Mouse (Mus musculus) embryonic facial prominence, embryonic 11.5 days (tissue): Measurements from ENCODE around the gene Pxn. TPM values are rescaled to one million over a fixed set of nuclear protein-coding genes. Genes with fewer than 3 reads are reported as not detected.

Experiments
- ATAC-seq: fragments of 200-750 bp; cut with Nextera tagmentation; replicated peaks from 2 replicates; pipeline ENCODE4 v1.8.0; 2017; ENCODE audit warnings: low read depth; ENCODE audit not compliant: insufficient number of reproducible peaks, low FRiP score, low TSS enrichment
- DNase-seq: peaks from one replicate; pipeline ENCODE4 v3.0.0-alpha.2; 2015; ENCODE audit warnings: low spot score
- H3K27ac ChIP-seq: fragments of 300-500 bp; sonication (generic); replicated peaks from 2 replicates; pipeline ENCODE4 v1.5.1; 2014; ENCODE audit warnings: mild to moderate bottlenecking, low read depth, low read length, control low read depth
- H3K27me3 ChIP-seq: fragments of 300-500 bp; sonication (generic); 2 replicates; pipeline ENCODE4 v1.6.1; 2014; ENCODE audit warnings: mild to moderate bottlenecking, low read length, moderate library complexity, mixed read lengths; ENCODE audit not compliant: control insufficient read depth, insufficient read depth
- H3K36me3 ChIP-seq: fragments of 300-500 bp; sonication (generic); replicated peaks from 2 replicates; pipeline ENCODE4 v1.6.1; 2014; ENCODE audit warnings: low read depth, mild to moderate bottlenecking, low read length, moderate library complexity, mixed read lengths; ENCODE audit not compliant: control insufficient read depth, insufficient read depth
- H3K4me1 ChIP-seq: fragments of 300-500 bp; sonication (generic); 2 replicates; pipeline ENCODE4 v1.6.1; 2014; ENCODE audit warnings: low read length, mixed read lengths; ENCODE audit not compliant: control insufficient read depth, insufficient read depth
- H3K4me2 ChIP-seq: fragments of 300-500 bp; sonication (generic); 2 replicates; pipeline ENCODE4 v1.6.1; 2014; ENCODE audit warnings: low read depth, mild to moderate bottlenecking, control low read depth, low read length, moderate library complexity
- H3K4me3 ChIP-seq: fragments of 300-500 bp; sonication (generic); 2 replicates; pipeline ENCODE4 v1.5.1; 2014; ENCODE audit warnings: low read depth, low read length, control low read depth
- H3K9ac ChIP-seq: fragments of 300-500 bp; sonication (generic); replicated peaks from 2 replicates; pipeline ENCODE4 v1.6.1; 2014; ENCODE audit warnings: mild to moderate bottlenecking, control low read depth, low read length
- H3K9me3 ChIP-seq: fragments of 300-500 bp; sonication (generic); replicated peaks from 2 replicates; pipeline ENCODE4 v1.6.1; 2016; ENCODE audit warnings: mild to moderate bottlenecking, low read length, inconsistent platforms, mixed read lengths; ENCODE audit not compliant: control insufficient read depth
- WGBS: fragments of 180-500 bp; shearing (Covaris S2); extraction: QIAGEN DNeasy Blood & Tissue Kit; methylation state at CpG from one replicate; pipeline ENCODE4 v1.1.7; 2014; 5-methylcytosine and 5-hydroxymethylcytosine counted together
- polyA plus RNA-seq: library from polyadenylated mRNA; unstranded; fragments of >200 nt; fragmentation: Nextera tagmentation; extraction: Ambion mirVana; gene quantifications from 2 replicates; pipeline ENCODE4 v1.2.1, GENCODE M21; 2014

The Pxn gene
- polyA plus RNA-seq, 1 experiment from 2014 or later: 12.9 TPM

DNA sequence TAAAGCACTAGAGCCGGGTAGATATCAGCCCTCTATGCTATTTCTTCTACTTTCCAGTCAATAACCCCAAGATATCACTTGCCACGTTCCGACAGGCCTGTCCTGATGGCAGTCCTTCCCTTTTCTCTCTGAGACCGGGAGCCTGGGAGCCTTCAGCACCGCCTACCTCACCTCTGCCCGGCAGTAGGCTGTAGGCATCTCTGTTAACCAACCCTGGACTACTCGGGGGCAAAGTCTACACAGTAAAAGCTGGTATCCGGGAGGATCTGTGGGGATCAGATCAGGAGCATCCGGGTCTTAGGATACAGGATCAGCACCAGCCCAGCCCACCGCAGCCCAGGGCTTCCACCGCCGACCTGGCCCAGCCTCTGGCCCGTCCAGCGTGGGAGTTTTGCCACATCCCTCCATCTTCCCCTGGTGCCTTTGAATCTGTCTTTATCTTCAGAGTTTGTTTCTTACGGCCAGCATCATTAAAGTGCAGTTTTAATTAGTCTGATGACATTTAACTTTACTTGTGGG, 16.6 kb downstream of the Pxn start:
- ATAC-seq: no peak

DNA sequence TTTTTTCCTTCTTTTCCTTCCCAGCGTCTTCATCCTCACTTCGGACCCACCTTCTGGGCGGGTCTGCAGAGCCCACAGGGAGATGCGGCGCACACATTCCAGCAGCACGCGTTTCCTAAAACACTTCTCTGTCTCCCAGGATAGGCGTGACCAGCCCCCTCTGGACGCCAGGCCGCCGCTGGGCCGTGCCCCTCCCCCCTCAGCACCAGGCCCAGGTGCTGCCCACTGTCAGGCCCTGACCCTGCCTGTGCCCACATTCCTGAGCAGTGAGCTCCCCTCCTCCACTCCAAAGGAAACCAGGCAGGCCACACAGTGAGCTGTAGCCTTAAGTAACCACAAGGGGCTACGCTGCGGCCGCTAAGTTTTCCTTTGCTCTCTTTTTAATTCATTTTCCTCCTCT, 17.5 kb downstream of the Pxn start:
- peaks cover 20% of the 10 kb centered on the region for H3K4me1 ChIP-seq
- ATAC-seq: peak; percentile 64
- H3K27me3 ChIP-seq: no peaks in the 10 kb centered on the region
- H3K9me3 ChIP-seq: no peaks in the 10 kb centered on the region
- H3K4me2 ChIP-seq: peak overlapping the region; percentile 27
- no peaks in the 10 kb centered on the region for H3K36me3 ChIP-seq
- 4% methylated on average over 15 of the region's 15 CpGs for WGBS
- H3K9ac ChIP-seq: peak overlapping the region; percentile 29
- DNase-seq: peak; percentile 75
- peak overlapping the region; percentile 39 for H3K27ac ChIP-seq
- H3K4me3 ChIP-seq: no peak overlapping the region

More for the DNA sequence above, 16.6 kb downstream of the Pxn start:
- no peaks in the 10 kb centered on the region for H3K36me3 ChIP-seq
- H3K9me3 ChIP-seq: no peaks in the 10 kb centered on the region
- H3K27ac ChIP-seq: peak overlapping the region; percentile 75
- no peak overlapping the region for H3K9ac ChIP-seq
- H3K4me2 ChIP-seq: no peak overlapping the region
- WGBS: 68% methylated on average over 15 of the region's 15 CpGs
- H3K27me3 ChIP-seq: no peaks in the 10 kb centered on the region
- no peak overlapping the region for H3K4me3 ChIP-seq
- DNase-seq: no peak
- peaks cover 20% of the 10 kb centered on the region for H3K4me1 ChIP-seq

DNA sequence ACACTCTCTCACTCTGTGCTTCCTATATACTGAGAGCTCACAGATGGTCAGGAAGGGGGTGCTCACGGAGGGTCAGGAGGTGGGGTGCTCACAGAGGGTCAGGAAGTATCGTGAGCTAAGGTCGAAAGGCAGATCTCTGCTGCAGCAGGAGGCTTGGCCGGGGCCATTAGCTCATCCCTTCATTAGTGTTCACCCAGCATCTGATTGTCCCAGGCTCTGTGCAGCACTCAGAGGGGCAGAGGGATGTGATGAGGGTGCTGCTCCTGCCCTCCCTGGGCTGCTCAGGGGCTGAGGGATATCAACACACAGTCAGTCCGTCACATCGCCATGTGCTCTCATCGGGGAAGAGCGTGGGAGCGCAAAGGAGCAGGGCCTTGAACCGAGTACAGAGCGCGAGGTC, 18.0 kb downstream of the Pxn start:
- peaks cover 24% of the 10 kb centered on the region for H3K4me1 ChIP-seq
- peak overlapping the region; percentile 39 for H3K27ac ChIP-seq
- H3K36me3 ChIP-seq: no peaks in the 10 kb centered on the region
- ATAC-seq: 0 out of 2 replicates have a peak, but pooled peaks have one; percentile 7
- no peaks in the 10 kb centered on the region for H3K9me3 ChIP-seq
- H3K4me2 ChIP-seq: no peak overlapping the region
- WGBS: 31% methylated on average over 12 of the region's 12 CpGs
- H3K9ac ChIP-seq: peak overlapping the region; percentile 29
- no peak for DNase-seq
- H3K27me3 ChIP-seq: no peaks in the 10 kb centered on the region
- no peak overlapping the region for H3K4me3 ChIP-seq

DNA sequence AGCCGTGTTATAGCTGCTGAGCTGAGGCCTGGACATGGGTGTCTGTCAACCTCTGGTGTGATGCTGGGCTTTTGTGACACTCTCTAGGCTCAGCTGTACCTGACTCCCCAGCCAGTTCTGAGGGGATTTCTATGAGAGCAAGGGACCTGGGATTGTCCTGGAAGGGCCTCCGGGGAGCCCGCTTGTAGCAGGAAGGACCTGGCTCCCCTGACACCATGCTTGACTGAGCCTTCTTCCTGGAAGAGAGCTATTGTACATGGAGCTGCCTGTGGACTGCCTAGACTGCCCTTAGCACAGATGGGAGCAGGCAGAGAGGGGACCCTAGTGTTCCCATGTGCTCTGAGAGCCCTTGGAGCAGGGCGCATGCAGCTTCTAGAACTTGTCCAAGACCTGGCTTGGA, 18.9 kb downstream of the Pxn start:
- H3K4me3 ChIP-seq: no peak overlapping the region
- H3K9me3 ChIP-seq: no peaks in the 10 kb centered on the region
- no peaks in the 10 kb centered on the region for H3K36me3 ChIP-seq
- no peaks in the 10 kb centered on the region for H3K27me3 ChIP-seq
- DNase-seq (no peak), ATAC-seq (no peak)
- WGBS: 89% methylated on average over 4 of the region's 4 CpGs
- H3K4me1 ChIP-seq: peaks cover 31% of the 10 kb centered on the region
- H3K9ac ChIP-seq: no peak overlapping the region
- H3K4me2 ChIP-seq: no peak overlapping the region
- H3K27ac ChIP-seq: peak overlapping the region; percentile 20; the same call in 1 of the 2 replicates

- H3K27ac ChIP-seq: peak overlapping the region; percentile 20; the same call in 1 of the 2 replicates
- peaks cover 31% of the 10 kb centered on the region for H3K4me1 ChIP-seq
- no peak overlapping the region for H3K4me3 ChIP-seq
- H3K36me3 ChIP-seq: no peaks in the 10 kb centered on the region
- no peaks in the 10 kb centered on the region for H3K27me3 ChIP-seq
- no peak overlapping the region for H3K4me2 ChIP-seq
- H3K9ac ChIP-seq: peak overlapping the region; percentile 32; the same call in 1 of the 2 replicates
- 84% methylated on average over 9 of the region's 9 CpGs for WGBS
- DNase-seq (no peak), ATAC-seq (no peak)
- no peaks in the 10 kb centered on the region for H3K9me3 ChIP-seq
Observed at GRCm38 (mm10) chr5:115525943-115526342, 19.5 kb downstream of the Pxn start.

DNA sequence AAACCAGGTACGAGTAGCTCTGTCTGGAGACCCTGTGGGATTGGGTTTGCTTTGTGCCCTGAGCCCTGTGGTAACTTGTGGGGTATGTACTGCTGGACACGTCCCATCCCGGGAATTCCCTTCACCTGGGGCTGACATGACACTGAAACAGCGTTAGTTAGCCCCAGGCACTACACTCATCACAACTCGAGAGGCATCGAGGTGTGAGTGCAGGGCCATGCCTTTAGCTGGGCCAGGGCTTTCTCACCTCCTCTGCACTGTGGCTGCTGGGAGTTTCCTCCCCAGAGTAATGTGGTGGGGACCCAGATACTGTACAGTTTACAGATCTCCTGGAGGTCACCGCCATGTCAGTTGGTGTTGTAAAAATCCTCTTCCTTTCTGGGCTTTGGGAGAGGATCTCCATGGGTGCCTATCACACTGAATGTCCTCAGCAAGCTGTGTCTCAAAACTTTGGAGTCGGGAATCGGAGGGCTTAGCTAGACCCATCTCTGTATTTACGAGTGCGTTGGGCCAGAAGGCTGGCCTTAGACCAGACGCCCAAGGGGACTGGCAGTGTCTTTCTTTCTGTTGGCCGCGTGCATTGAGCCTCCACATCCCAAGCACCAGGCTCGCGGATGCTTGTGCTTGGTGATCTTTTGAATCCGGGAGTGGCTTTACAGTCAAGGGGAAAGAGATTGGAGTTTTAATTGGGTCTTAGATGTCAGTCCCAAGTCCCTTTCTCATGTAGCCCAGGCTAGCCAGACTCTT, 20.2 kb downstream of the Pxn start:
- no peaks in the 10 kb centered on the region for H3K36me3 ChIP-seq
- H3K9me3 ChIP-seq: no peaks in the 10 kb centered on the region
- DNase-seq: no peak
- no peaks in the 10 kb centered on the region for H3K27me3 ChIP-seq
- H3K9ac ChIP-seq: no peak overlapping the region
- WGBS: 86% methylated on average over 17 of the region's 17 CpGs
- H3K4me3 ChIP-seq: no peak overlapping the region
- ATAC-seq: no peak
- no peak overlapping the region for H3K4me2 ChIP-seq
- H3K4me1 ChIP-seq: peaks cover 37% of the 10 kb centered on the region
- no peak overlapping the region for H3K27ac ChIP-seq

DNA sequence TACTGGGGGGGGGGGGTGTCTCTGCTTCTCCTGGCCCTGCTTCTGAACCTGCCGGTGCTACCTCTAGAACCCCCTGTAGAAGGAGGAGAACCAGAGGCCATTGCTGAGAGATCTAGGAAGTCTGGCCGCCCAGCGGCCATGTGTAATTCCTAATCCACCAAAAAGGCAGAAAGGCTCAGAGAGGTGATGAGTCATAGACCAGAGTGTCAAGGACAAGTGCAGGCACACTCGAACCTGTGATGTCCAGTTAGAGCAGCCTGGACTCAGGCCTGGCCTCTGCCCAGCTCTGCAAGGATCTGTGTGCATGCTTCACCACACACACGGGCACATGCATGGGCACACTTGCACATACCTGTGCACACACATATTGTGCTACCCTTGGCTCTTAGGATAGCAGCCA, 21.7 kb downstream of the Pxn start:
- peaks cover 41% of the 10 kb centered on the region for H3K4me1 ChIP-seq
- no peak overlapping the region for H3K27ac ChIP-seq
- H3K4me3 ChIP-seq: no peak overlapping the region
- no peak overlapping the region for H3K4me2 ChIP-seq
- WGBS: 85% methylated on average over 5 of the region's 5 CpGs
- H3K36me3 ChIP-seq: no peaks in the 10 kb centered on the region
- no peak overlapping the region for H3K9ac ChIP-seq
- no peaks in the 10 kb centered on the region for H3K9me3 ChIP-seq
- ATAC-seq (no peak), DNase-seq (no peak)
- no peaks in the 10 kb centered on the region for H3K27me3 ChIP-seq

- H3K27ac ChIP-seq: peak overlapping the region; percentile 31; the same call in 1 of the 2 replicates
- no peaks in the 10 kb centered on the region for H3K9me3 ChIP-seq
- 65% methylated on average over 8 of the region's 8 CpGs for WGBS
- no peak for ATAC-seq
- peaks cover 43% of the 10 kb centered on the region for H3K4me1 ChIP-seq
- no peak overlapping the region for H3K9ac ChIP-seq
- DNase-seq: no peak
- no peaks in the 10 kb centered on the region for H3K27me3 ChIP-seq
- H3K4me2 ChIP-seq: no peak overlapping the region
- no peak overlapping the region for H3K4me3 ChIP-seq
- H3K36me3 ChIP-seq: no peaks in the 10 kb centered on the region
Observed at GRCm38 (mm10) chr5:115529364-115529741, 22.9 kb downstream of the Pxn start.
